Mouse (Mus musculus) layer of hippocampus, postnatal 10 days (tissue): ENCODE results near the gene Dync1h1. TPM values are rescaled to one million over a fixed set of nuclear protein-coding genes. Genes with fewer than 3 reads are reported as not detected.

Source experiments
- microRNA-seq, 2 experiments: library from miRNA; unstranded; fragments of <30 nt; microRNA quantifications; one replicate each; pipeline ENCODE4 v1.2.0; 2021
- total RNA-seq, 2 experiments: library from RNA; stranded (reverse); gene quantifications; 2 replicates each; pipeline ENCODE4 v1.2.3; 2021

Dync1h1 gene
- total RNA-seq, 2 experiments from 2014 or later: 310 to 332 TPM

Small RNAs within 50 kb of the gene (microRNA-seq; reads per million reads assigned to microRNA genes)
- 0 reads per million in 2 experiments for gene Gm27299

Other genes with a start within 250 kb of the Dync1h1 start
- gene Ppp2r5c, start 154.3 kb upstream of the Dync1h1 start, total RNA-seq: 100 to 1,000 TPM; 247 to 251 TPM
- gene 1700001K19Rik, start 81.2 kb downstream of the Dync1h1 start, total RNA-seq: not detected
- gene Hsp90aa1, start 101.3 kb downstream of the Dync1h1 start, total RNA-seq: 1,000 to 10,000 TPM; 1,024 to 1,059 TPM
- gene Wdr20, start 136.5 kb downstream of the Dync1h1 start, total RNA-seq: 10 to 100 TPM; 36.3 to 40.5 TPM
- gene Mok, start 239.5 kb downstream of the Dync1h1 start, total RNA-seq: 1 to 10 TPM; 9.8 to 9.9 TPM
- gene Zfp839, start 248.8 kb downstream of the Dync1h1 start, total RNA-seq: 10 to 100 TPM in 1 of 2 experiments, 1 to 10 TPM in 1; 8.5 to 11.0 TPM